Mouse (Mus musculus) MEL (cell line): Measurements from ENCODE around the gene Kcnip1. TPM values are rescaled to one million over a fixed set of nuclear protein-coding genes. Genes with fewer than 3 reads are reported as not detected.

ENCODE experiments used
- DNase-seq: peaks from one replicate; pipeline ENCODE4 v3.0.0; 2011; ENCODE audit warnings: low read depth, low spot score
- H3K27ac ChIP-seq: 2 replicates; pipeline ENCODE4 v1.5.1; 2012; ENCODE audit warnings: low read depth, mild to moderate bottlenecking, control low read depth, low read length, moderate library complexity; ENCODE audit not compliant: control insufficient read depth
- H3K27me3 ChIP-seq, 2 experiments: fragments of 150-350 bp in 1 of 2; sonication (generic) in 1 of 2; 2 replicates each; pipeline ENCODE4 v1.6.1; 2012; ENCODE audit warnings: low read length in 2 of 2, mild to moderate bottlenecking in 2 of 2, improper control_type of control experiment in 1 of 2, moderate library complexity in 1 of 2; ENCODE audit not compliant: insufficient read depth in 2 of 2, control insufficient read depth in 1 of 2
- H3K36me3 ChIP-seq, 2 experiments: 2 replicates each; pipeline ENCODE4 v1.6.1; 2012 to 2014; ENCODE audit warnings: low read length in 2 of 2, improper control_type of control experiment in 1 of 2, inconsistent platforms in 1 of 2, mild to moderate bottlenecking in 1 of 2; ENCODE audit not compliant: insufficient read depth in 2 of 2, control insufficient read depth in 1 of 2
- H3K4me1 ChIP-seq, 2 experiments: fragments of 150-350 bp in 1 of 2; sonication (generic) in 1 of 2; 2 replicates each; pipeline ENCODE4 v1.6.1; 2012; ENCODE audit warnings: low read length in 2 of 2, improper control_type of control experiment in 1 of 2, mild to moderate bottlenecking in 1 of 2; ENCODE audit not compliant: insufficient read depth in 2 of 2, control insufficient read depth in 1 of 2
- H3K4me3 ChIP-seq, 2 experiments: fragments of 150-350 bp in 1 of 2; sonication (generic) in 1 of 2; 2 replicates each; pipeline ENCODE4 v1.5.1; 2012; ENCODE audit warnings: low read depth in 2 of 2, low read length in 2 of 2, mild to moderate bottlenecking in 2 of 2, moderate library complexity in 2 of 2, control low read depth in 1 of 2, improper control_type of control experiment in 1 of 2; ENCODE audit not compliant: control insufficient read depth in 1 of 2, insufficient read depth in 1 of 2
- H3K79me2 ChIP-seq: 2 replicates; pipeline ENCODE4 v1.6.1; 2012; ENCODE audit warnings: mild to moderate bottlenecking, low read length, moderate library complexity; ENCODE audit not compliant: control insufficient read depth, poor library complexity, insufficient read depth
- H3K9ac ChIP-seq: 2 replicates; pipeline ENCODE4 v1.6.1; 2012; ENCODE audit warnings: low read depth, mild to moderate bottlenecking, control low read depth, low read length, moderate library complexity; ENCODE audit not compliant: control insufficient read depth, poor library complexity, severe bottlenecking
- H3K9me3 ChIP-seq: fragments of 150-350 bp; sonication (generic); replicated peaks from 2 replicates; pipeline ENCODE4 v1.6.1; 2012; ENCODE audit warnings: mild to moderate bottlenecking, low read length, improper control_type of control experiment, moderate library complexity; ENCODE audit not compliant: insufficient read depth
- BHLHE40 ChIP-seq: IDR thresholded peaks from 2 replicates; pipeline ENCODE4 v1.6.1; 2012; ENCODE audit warnings: low read depth, mild to moderate bottlenecking, inconsistent platforms, low read length, improper control_type of control experiment, borderline replicate concordance
- CHD1 ChIP-seq: IDR thresholded peaks from 2 replicates; pipeline ENCODE4 v1.6.1; 2012; ENCODE audit warnings: low read depth, mild to moderate bottlenecking, inconsistent platforms, low read length, improper control_type of control experiment
- CTCF ChIP-seq, 3 experiments: IDR thresholded peaks in 2 of 3; conservative IDR thresholded peaks in 1 of 3; 2 replicates each; pipeline ENCODE4 v1.5.1; 2011 to 2012; ENCODE audit warnings: low read length in 3 of 3, low read depth in 2 of 3, mild to moderate bottlenecking in 2 of 3, improper control_type of control experiment in 1 of 3, inconsistent platforms in 1 of 3, mixed read lengths in 1 of 3, moderate library complexity in 1 of 3; ENCODE audit not compliant: control insufficient read depth in 1 of 3, insufficient read depth in 1 of 3, poor library complexity in 1 of 3, severe bottlenecking in 1 of 3
- E2F4 ChIP-seq: IDR thresholded peaks from 2 replicates; pipeline ENCODE4 v1.6.1; 2011; ENCODE audit warnings: low read depth, low read length, improper control_type of control experiment, borderline replicate concordance
- ELF1 ChIP-seq: IDR thresholded peaks from 2 replicates; pipeline ENCODE4 v1.6.1; 2014; ENCODE audit warnings: low read depth, mild to moderate bottlenecking, inconsistent platforms, low read length, improper control_type of control experiment, moderate library complexity
- ETS1 ChIP-seq: IDR thresholded peaks from 2 replicates; pipeline ENCODE4 v1.6.1; 2012; ENCODE audit warnings: low read depth, mild to moderate bottlenecking, inconsistent platforms, low read length, improper control_type of control experiment, moderate library complexity
- GABPA ChIP-seq: IDR thresholded peaks from 2 replicates; pipeline ENCODE4 v1.6.1; 2012; ENCODE audit warnings: low read depth, mild to moderate bottlenecking, inconsistent platforms, low read length, improper control_type of control experiment, moderate library complexity
- GATA1 ChIP-seq: IDR thresholded peaks from 2 replicates; pipeline ENCODE4 v1.6.1; 2011; ENCODE audit warnings: low read depth, low read length, improper control_type of control experiment
- HCFC1 ChIP-seq: IDR thresholded peaks from 2 replicates; pipeline ENCODE4 v1.6.1; 2012; ENCODE audit warnings: low read depth, mild to moderate bottlenecking, inconsistent platforms, low read length, improper control_type of control experiment, moderate library complexity
- JUND ChIP-seq: IDR thresholded peaks from 2 replicates; pipeline ENCODE4 v1.6.1; 2011; ENCODE audit warnings: low read depth, mild to moderate bottlenecking, improper control_type of control experiment, low read length
- MAX ChIP-seq: IDR thresholded peaks from 2 replicates; pipeline ENCODE4 v1.6.1; 2011; ENCODE audit warnings: low read length, improper control_type of control experiment
- MEF2A ChIP-seq: IDR thresholded peaks from 2 replicates; pipeline ENCODE4 v1.6.1; 2014; ENCODE audit warnings: low read depth, mild to moderate bottlenecking, inconsistent platforms, low read length, improper control_type of control experiment; ENCODE audit not compliant: poor library complexity, insufficient replicate concordance, severe bottlenecking; ENCODE audit errors: extremely low read depth
- MXI1 ChIP-seq: IDR thresholded peaks from 2 replicates; pipeline ENCODE4 v1.6.1; 2011; ENCODE audit warnings: mild to moderate bottlenecking, low read depth, low read length, improper control_type of control experiment
- MYB ChIP-seq: IDR thresholded peaks from 2 replicates; pipeline ENCODE4 v1.6.1; 2011; ENCODE audit warnings: mild to moderate bottlenecking, low read depth, low read length, improper control_type of control experiment
- NELFE ChIP-seq: IDR thresholded peaks from 2 replicates; pipeline ENCODE4 v1.6.1; 2011; ENCODE audit warnings: low read depth, low read length, improper control_type of control experiment
- POLR2AphosphoS5 ChIP-seq: IDR thresholded peaks from 2 replicates; pipeline ENCODE4 v1.6.1; 2012; ENCODE audit warnings: low read depth, borderline replicate concordance, mild to moderate bottlenecking, inconsistent platforms, low read length, moderate library complexity, mixed read lengths
- SIN3A ChIP-seq: IDR thresholded peaks from 2 replicates; pipeline ENCODE4 v1.6.1; 2012; ENCODE audit warnings: low read length, improper control_type of control experiment, inconsistent platforms
- SMC3 ChIP-seq: IDR thresholded peaks from 2 replicates; pipeline ENCODE4 v1.6.1; 2011; ENCODE audit warnings: low read depth, low read length, improper control_type of control experiment
- UBTF ChIP-seq: IDR thresholded peaks from 2 replicates; pipeline ENCODE4 v1.6.1; 2012; ENCODE audit warnings: low read depth, mild to moderate bottlenecking, inconsistent platforms, low read length, improper control_type of control experiment, moderate library complexity, borderline replicate concordance; ENCODE audit not compliant: insufficient read depth
- USF2 ChIP-seq, 2 experiments: IDR thresholded peaks; 2 replicates each; pipeline ENCODE4 v1.6.1; 2011 to 2012; ENCODE audit warnings: improper control_type of control experiment in 2 of 2, low read length in 2 of 2, borderline replicate concordance in 1 of 2, inconsistent platforms in 1 of 2, low read depth in 1 of 2, mild to moderate bottlenecking in 1 of 2; ENCODE audit not compliant: insufficient read depth in 1 of 2
- ZC3H11A ChIP-seq: IDR thresholded peaks from 2 replicates; pipeline ENCODE4 v1.6.1; 2012; ENCODE audit warnings: low read depth, mild to moderate bottlenecking, inconsistent platforms, low read length, improper control_type of control experiment
- ZNF384 ChIP-seq: IDR thresholded peaks from 2 replicates; pipeline ENCODE4 v1.6.1; 2012; ENCODE audit warnings: low read depth, mild to moderate bottlenecking, inconsistent platforms, low read length, improper control_type of control experiment
- polyA plus RNA-seq, 2 experiments: library from polyadenylated mRNA; stranded (reverse) in 1 of 2; unstranded in 1 of 2; fragments of >175 nt in 1 of 2; fragments of >200 nt in 1 of 2; gene quantifications; 2 replicates each; pipeline versions ENCODE4 v1.2.1 to v1.2.4; 2012; ENCODE audit warnings: low replicate concordance in 2 of 2, low read depth in 1 of 2; ENCODE audit not compliant: insufficient read length in 2 of 2, insufficient read depth in 1 of 2, missing spikeins in 1 of 2
- total RNA-seq: library from RNA; depleted of rRNA; stranded (reverse); fragments of 300-350 nt; gene quantifications from 2 replicates; pipeline ENCODE4 v1.2.3, GENCODE M21; 2012

Gene Kcnip1
- total and polyA plus RNA-seq, 3 experiments = 0.04 to 0.06 TPM; not detected in 1

- 0 out of 4 replicates have a peak, but pooled peaks cover 0 to 2% of the 10 kb centered on the region in 2 experiments for H3K27me3 ChIP-seq
- no peak within 1 kb of the TSS for H3K4me3 ChIP-seq
- no peak for DNase-seq
- no peaks in the 10 kb centered on the region for H3K9me3 ChIP-seq
- no peaks in the 10 kb centered on the region for H3K4me1 ChIP-seq
- no peaks in the 10 kb centered on the region for H3K79me2 ChIP-seq
- H3K27ac ChIP-seq = no peak within 1 kb of the TSS
- no peak for TF ChIP-seq ETS1
- no peak for TF ChIP-seq BHLHE40
- TF ChIP-seq GATA1 = no peak
- TF ChIP-seq SIN3A = no peak
- no peak for TF ChIP-seq CHD1
- H3K9ac ChIP-seq = no peak within 1 kb of the TSS
- H3K36me3 ChIP-seq = no peaks in the 10 kb centered on the region
These were observed 394.0 kb downstream of the Kcnip1 start, which contains the start of gene D130052B06Rik for GRCm38 (mm10) chr11:33598986-33599385. TSS of gene D130052B06Rik (plus strand) at chr11:33599302.

- no peaks in the 10 kb centered on the region for H3K79me2 ChIP-seq
- H3K9ac ChIP-seq = no peak overlapping the region
- no peaks in the 10 kb centered on the region for H3K36me3 ChIP-seq
- 0 out of 4 replicates have a peak, but pooled peaks cover 0 to 2% of the 10 kb centered on the region in 2 experiments for H3K27me3 ChIP-seq
- H3K27ac ChIP-seq = no peak overlapping the region
- no peak for TF ChIP-seq NELFE
- no peak for TF ChIP-seq ZNF384
- no peak for TF ChIP-seq GABPA
- no peak for TF ChIP-seq USF2 (IDR thresholded peaks at IDR 0.05; ENCODE audit: borderline replicate concordance in 1 of 2, insufficient read depth in 1 of 2, low read depth in 1 of 2, low read length in 2 of 2)
- no peak for TF ChIP-seq ELF1
- no peak for TF ChIP-seq JUND
- no peak for TF ChIP-seq MYB
- no peak for TF ChIP-seq UBTF
- no peak for TF ChIP-seq SMC3
- no peak for TF ChIP-seq ZC3H11A
- TF ChIP-seq BHLHE40 = no peak
- no peak for TF ChIP-seq MAX
- TF ChIP-seq CTCF (IDR thresholded peaks at IDR 0.05 in 2 of 3, conservative IDR thresholded peaks at IDR 0.05 in 1 of 3; ENCODE audit: control insufficient read depth in 1 of 3, insufficient read depth in 1 of 3, low read depth in 2 of 3, low read length in 3 of 3, poor library complexity in 1 of 3, severe bottlenecking in 1 of 3) = no peak
- TF ChIP-seq HCFC1 = no peak
- TF ChIP-seq MXI1 = no peak
- TF ChIP-seq MEF2A = no peak
- TF ChIP-seq E2F4 = no peak
- TF ChIP-seq POLR2AphosphoS5 = no peak
- TF ChIP-seq, all 39 proteins: peak for 0
- H3K9me3 ChIP-seq = no peaks in the 10 kb centered on the region
- no peak overlapping the region for H3K4me3 ChIP-seq
- H3K4me1 ChIP-seq = no peaks in the 10 kb centered on the region
- no peak for DNase-seq
These were observed 396.3 kb downstream of the Kcnip1 start for GRCm38 (mm10) chr11:33596655-33597054.
